In the genomic region with DNA sequence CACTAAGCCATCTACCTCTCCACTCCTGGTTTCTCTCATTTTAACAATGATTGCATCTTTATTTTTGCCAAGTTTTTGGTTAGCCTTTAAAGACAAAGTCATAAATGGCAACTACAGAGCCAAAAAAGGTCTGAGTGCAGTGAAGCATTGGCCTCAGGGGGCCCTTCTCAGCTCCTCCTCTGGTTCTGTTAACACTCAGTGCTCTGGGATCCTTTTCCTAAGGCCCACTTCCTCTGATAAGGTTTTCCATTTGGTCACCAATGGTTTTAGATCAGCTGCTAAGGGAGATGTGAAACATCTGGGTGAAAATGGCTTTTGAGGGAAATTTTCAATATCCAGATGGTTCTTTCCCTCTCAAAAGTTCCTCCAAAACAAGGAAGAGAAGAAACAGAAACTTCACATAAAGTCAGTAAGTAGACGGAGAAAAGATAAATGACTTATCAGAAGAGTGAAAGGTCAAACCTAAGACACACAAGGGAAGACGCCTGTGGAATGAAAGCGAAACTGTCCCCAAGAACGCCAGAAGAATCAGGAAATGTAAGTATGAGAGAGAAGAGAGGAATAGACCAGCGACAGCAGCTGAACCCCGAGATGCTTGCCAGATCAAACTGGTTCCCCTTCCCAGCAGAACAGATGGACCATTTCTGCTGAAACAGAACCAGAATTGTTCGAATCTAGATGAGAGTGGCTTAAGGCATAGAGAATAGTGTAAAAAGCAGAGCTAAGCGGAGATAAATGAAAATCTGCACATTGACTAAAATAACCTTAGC, we compare ENCODE assay signal across 9 mouse cellular contexts.
A peak's percentile ranks its signal among the peaks of the same experiment; 100 is the strongest.
DNase-seq lines count a peak whose midpoint lies in the region; ATAC-seq lines count a peak whose summit lies in the region.
"Had no signal": no experiment of that assay in that cellular context is flagged by ENCODE, and none has a peak within 500 bp of the region (broad histone marks: within the 10 kb centered on the region; RNA-seq: fewer than 3 reads in every experiment).

No protein-coding gene starts in this region.

- WGBS in heart, embryonic 10.5 days = 27% methylated on average over 8 of the region's 8 CpGs

- ATAC-seq in megakaryocyte, adult 5-6 weeks (ENCODE audit: poor library complexity, severe bottlenecking) = peak; percentile 76
- ATAC-seq: forebrain, embryonic 16.5 days had no signal

- H3K4me3 ChIP-seq in heart, embryonic 10.5 days = peak overlapping the region; percentile 37; the same call in 1 of the 2 replicates

- H3K4me1 ChIP-seq in heart, embryonic 10.5 days = peaks cover 13% of the 10 kb centered on the region

- no peaks in the 10 kb centered on the region for H3K36me3 ChIP-seq in heart, embryonic 10.5 days

- no peaks in the 10 kb centered on the region for H3K27me3 ChIP-seq in heart, embryonic 10.5 days (ENCODE audit: insufficient read depth, poor library complexity, severe bottlenecking)

- intact Hi-C loops in left cerebral cortex, postnatal 4 days (cut with DNase I) = no loop called here

- no peaks in the 10 kb centered on the region for H3K9me3 ChIP-seq in heart, embryonic 10.5 days

- peak overlapping the region; percentile 80 for H3K27ac ChIP-seq in heart, embryonic 10.5 days

- peak; percentile 6 for DNase-seq in cerebellum, adult 9-11 months
- DNase-seq in cerebellum, adult 18-20 months = no peak
- peak; percentile 38 for DNase-seq in heart, embryonic 10.5 days (ENCODE audit: low spot score)
- peak; percentile 65 for DNase-seq in kidney, postnatal 10 days
- no peak for DNase-seq in testis, postnatal 14 days (ENCODE audit: low spot score)
- DNase-seq in left cerebral cortex, postnatal 4 days = no peak
- DNase-seq in urinary bladder, postnatal 10 days (ENCODE audit: low spot score) = no peak

Comparison
In these comparisons a context has a peak if more than half of its experiments do, and no peak if none do; other contexts are left out.
1. DNase-seq: peak in cerebellum, adult 9-11 months (single experiment), heart, embryonic 10.5 days (single experiment) and kidney, postnatal 10 days (single experiment); none in cerebellum, adult 18-20 months (0 of 2), testis, postnatal 14 days (single experiment), left cerebral cortex, postnatal 4 days (single experiment) and urinary bladder, postnatal 10 days (single experiment).